Mouse (Mus musculus) ES-Bruce4 (cell line): Measurements from ENCODE around the gene Cfap77. TPM values are rescaled to one million over a fixed set of nuclear protein-coding genes. Genes with fewer than 3 reads are reported as not detected.

Experiments
- H3K27ac ChIP-seq: 2 replicates; pipeline ENCODE4 v1.5.1; 2012; ENCODE audit warnings: low read length, inconsistent platforms; ENCODE audit not compliant: insufficient read depth
- H3K27me3 ChIP-seq: 2 replicates; pipeline ENCODE4 v1.6.1; 2012; ENCODE audit warnings: mild to moderate bottlenecking, low read length, inconsistent platforms; ENCODE audit not compliant: control insufficient read depth, poor library complexity, insufficient read depth, severe bottlenecking
- H3K36me3 ChIP-seq: 2 replicates; pipeline ENCODE4 v1.6.1; 2012; ENCODE audit warnings: inconsistent platforms, mild to moderate bottlenecking, low read length, moderate library complexity; ENCODE audit not compliant: control insufficient read depth, poor library complexity, insufficient read depth, severe bottlenecking
- H3K4me1 ChIP-seq: one replicate; pipeline ENCODE4 v1.8.1; 2011; ENCODE audit warnings: low read length; ENCODE audit not compliant: control insufficient read depth, insufficient read depth
- H3K4me3 ChIP-seq: 2 replicates; pipeline ENCODE4 v1.5.1; 2011; ENCODE audit warnings: low read depth, mild to moderate bottlenecking, low read length
- H3K9ac ChIP-seq: 2 replicates; pipeline ENCODE4 v1.6.1; 2012; ENCODE audit warnings: low read depth, mild to moderate bottlenecking, inconsistent platforms; ENCODE audit not compliant: poor library complexity, severe bottlenecking
- H3K9me3 ChIP-seq: replicated peaks from 2 replicates; pipeline ENCODE4 v1.6.1; 2012; ENCODE audit warnings: mild to moderate bottlenecking, low read length, inconsistent platforms; ENCODE audit not compliant: control insufficient read depth, poor library complexity, insufficient read depth, severe bottlenecking
- CTCF ChIP-seq: IDR thresholded peaks from one replicate; pipeline ENCODE4 v1.8.1; 2011; ENCODE audit warnings: low read depth, low read length
- EP300 ChIP-seq: IDR thresholded peaks from 2 replicates; pipeline ENCODE4 v1.6.1; 2011; ENCODE audit warnings: low read depth, low read length; ENCODE audit not compliant: insufficient read depth
- POLR2A ChIP-seq: IDR thresholded peaks from one replicate; pipeline ENCODE4 v1.8.1; 2011; ENCODE audit warnings: low read length; ENCODE audit not compliant: insufficient read depth
- polyA plus RNA-seq: library from polyadenylated mRNA; stranded (reverse); fragments of >200 nt; gene quantifications from 2 replicates; pipeline ENCODE4 v1.2.4, GENCODE M21; 2011; ENCODE audit warnings: low read depth; ENCODE audit not compliant: missing spikeins, insufficient read depth, insufficient read length

Cfap77 gene
- polyA plus RNA-seq, 1 experiment: 2.5 TPM

GRCm38 (mm10) chr2:28904786-28905185 lies 150.1 kb downstream of the Cfap77 start:
- H3K4me1 ChIP-seq: peaks cover 3% of the 10 kb centered on the region
- no peaks in the 10 kb centered on the region for H3K9me3 ChIP-seq
- TF ChIP-seq POLR2A: no peak
- TF ChIP-seq CTCF: no peak
- no peak for TF ChIP-seq EP300
- H3K27me3 ChIP-seq: 0 out of 2 replicates have a peak, but pooled peaks cover 5% of the 10 kb centered on the region
- H3K36me3 ChIP-seq: peaks cover 2% of the 10 kb centered on the region; the same call in 1 of the 2 replicates
- H3K27ac ChIP-seq: no peak overlapping the region
- no peak overlapping the region for H3K4me3 ChIP-seq
- H3K9ac ChIP-seq: no peak overlapping the region

DNA sequence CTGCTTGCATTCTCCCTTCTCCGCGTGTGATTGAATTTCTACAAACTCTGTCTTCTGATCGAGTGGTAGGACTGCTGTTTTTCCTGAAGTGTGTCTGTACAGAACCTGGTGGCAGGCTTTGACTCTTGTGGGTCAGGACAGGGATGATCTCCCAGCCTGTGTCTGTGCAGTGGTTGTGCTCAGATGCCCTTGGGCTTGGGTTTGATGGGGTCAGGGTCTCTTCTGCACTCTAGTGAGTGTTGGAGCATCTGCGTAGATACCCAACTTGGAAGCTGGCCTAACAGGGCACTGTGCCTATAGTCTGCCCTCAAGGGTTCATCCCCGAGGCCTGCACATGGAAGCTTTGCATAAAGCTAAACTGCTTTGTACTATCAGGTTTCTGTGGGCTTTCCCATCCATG lies 151.0 kb downstream of the Cfap77 start:
- Histone ChIP-seq H3K9ac (no peak overlapping the region), H3K9me3 (no peaks in the 10 kb centered on the region), H3K4me3 (no peak overlapping the region), H3K4me1 (peaks cover 3% of the 10 kb centered on the region), H3K27ac (no peak overlapping the region), H3K27me3 (no peaks in the 10 kb centered on the region), H3K36me3 (peaks cover 2% of the 10 kb centered on the region; the same call in 1 of the 2 replicates)
- no peak for TF ChIP-seq POLR2A
- no peak for TF ChIP-seq EP300
- TF ChIP-seq CTCF: no peak

- H3K4me1 ChIP-seq: no peaks in the 10 kb centered on the region
- no peak overlapping the region for H3K27ac ChIP-seq
- no peaks in the 10 kb centered on the region for H3K27me3 ChIP-seq
- peaks cover 2% of the 10 kb centered on the region; the same call in 1 of the 2 replicates for H3K36me3 ChIP-seq
- H3K4me3 ChIP-seq: no peak overlapping the region
- no peak overlapping the region for H3K9ac ChIP-seq
- TF ChIP-seq EP300: no peak
- no peak for TF ChIP-seq POLR2A
- no peak for TF ChIP-seq CTCF
- no peaks in the 10 kb centered on the region for H3K9me3 ChIP-seq
Measured at GRCm38 (mm10) chr2:28902291-28902690, 152.6 kb downstream of the Cfap77 start.

- H3K9me3 ChIP-seq: no peaks in the 10 kb centered on the region
- H3K4me3 ChIP-seq: no peak overlapping the region
- H3K36me3 ChIP-seq: peaks cover 13% of the 10 kb centered on the region; the same call in 1 of the 2 replicates
- no peaks in the 10 kb centered on the region for H3K27me3 ChIP-seq
- H3K4me1 ChIP-seq: no peaks in the 10 kb centered on the region
- no peak overlapping the region for H3K27ac ChIP-seq
- no peak overlapping the region for H3K9ac ChIP-seq
- no peak for TF ChIP-seq CTCF
- no peak for TF ChIP-seq POLR2A
- TF ChIP-seq EP300: no peak
Measured at GRCm38 (mm10) chr2:28897340-28897899, 157.4 kb downstream of the Cfap77 start.

- Histone ChIP-seq H3K27me3 (no peaks in the 10 kb centered on the region), H3K36me3 (peaks cover 17% of the 10 kb centered on the region; the same call in 1 of the 2 replicates), H3K27ac (no peak overlapping the region), H3K4me1 (no peaks in the 10 kb centered on the region), H3K9ac (no peak overlapping the region), H3K9me3 (no peaks in the 10 kb centered on the region), H3K4me3 (no peak overlapping the region)
- TF ChIP-seq EP300 (no peak), CTCF (no peak), POLR2A (no peak)
Measured at GRCm38 (mm10) chr2:28895876-28896275, 159.0 kb downstream of the Cfap77 start.

- no peak overlapping the region for H3K9ac ChIP-seq
- H3K36me3 ChIP-seq: peaks cover 27% of the 10 kb centered on the region
- H3K9me3 ChIP-seq: no peaks in the 10 kb centered on the region
- H3K4me1 ChIP-seq: no peaks in the 10 kb centered on the region
- H3K4me3 ChIP-seq: no peak overlapping the region
- TF ChIP-seq CTCF: no peak
- TF ChIP-seq POLR2A: no peak
- no peak for TF ChIP-seq EP300
- H3K27me3 ChIP-seq: no peaks in the 10 kb centered on the region
- no peak overlapping the region for H3K27ac ChIP-seq
Measured at GRCm38 (mm10) chr2:28893526-28893925, 161.3 kb downstream of the Cfap77 start.
